Mouse (Mus musculus): ENCODE results near the gene Nlrp4e.
"Not testable (repeated sequence)": the region's sequence is repeated elsewhere in the genome, so short reads cannot be mapped to it uniquely, and the experiment has no call there.

The Nlrp4e gene

DNA sequence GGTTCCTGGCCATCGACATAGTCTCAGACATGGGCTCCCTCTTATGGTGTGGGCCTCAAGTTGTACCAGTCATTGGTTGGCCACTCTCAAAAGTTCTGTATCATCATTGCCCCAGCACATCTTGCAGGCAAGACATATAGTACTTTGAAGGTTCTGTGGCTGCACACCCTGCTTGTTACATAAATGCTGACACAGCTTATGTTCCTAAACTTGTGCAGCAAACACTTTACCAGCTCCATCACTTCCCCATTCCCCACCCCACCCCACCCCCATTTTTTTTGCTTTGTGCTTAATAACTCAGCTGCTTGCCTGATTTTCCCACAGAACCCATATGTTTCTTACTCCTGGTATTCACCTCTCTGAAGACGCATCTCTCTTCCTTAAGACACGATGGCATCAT, at the start of gene Nlrp4e:
TSS of gene Nlrp4e (plus strand) at position 301 of the 400 bp plus-strand sequence.
- not testable (repeated sequence) for DNase-seq (ENCODE audit: low spot score in 2 of 2)

DNA sequence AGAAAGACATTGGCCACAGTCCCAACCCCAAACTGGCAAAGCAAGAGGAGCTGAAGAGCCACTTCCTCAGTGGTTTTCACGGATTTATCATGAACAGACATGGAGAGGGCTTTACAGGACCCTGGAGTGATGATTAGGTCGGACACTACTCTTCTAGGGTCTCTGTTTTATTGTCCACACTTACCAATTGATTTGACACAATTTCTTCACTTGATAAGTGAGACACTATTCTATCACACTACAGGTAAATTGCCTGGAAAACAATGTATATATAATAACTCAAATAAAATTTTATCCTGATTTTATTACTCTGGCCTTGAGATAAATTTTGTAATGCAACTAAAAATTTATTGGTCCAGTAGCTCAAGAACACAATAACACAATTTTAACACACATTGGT, 49.4 kb upstream of the Nlrp4e start, which contains the start of gene Vmn1r166:
TSS of gene Vmn1r166 (minus strand) at position 101 of the 400 bp plus-strand sequence.
- DNase-seq (ENCODE audit: low spot score in 2 of 2): not testable (repeated sequence)

GRCm38 (mm10) chr7:23278800-23279199, 22.2 kb upstream of the Nlrp4e start, which contains the start of gene Gm6902:
Gene Gm6902, minus strand, starts transcription at chr7:23278900.
- DNase-seq (ENCODE audit: low spot score in 2 of 2): not testable (repeated sequence)

DNA sequence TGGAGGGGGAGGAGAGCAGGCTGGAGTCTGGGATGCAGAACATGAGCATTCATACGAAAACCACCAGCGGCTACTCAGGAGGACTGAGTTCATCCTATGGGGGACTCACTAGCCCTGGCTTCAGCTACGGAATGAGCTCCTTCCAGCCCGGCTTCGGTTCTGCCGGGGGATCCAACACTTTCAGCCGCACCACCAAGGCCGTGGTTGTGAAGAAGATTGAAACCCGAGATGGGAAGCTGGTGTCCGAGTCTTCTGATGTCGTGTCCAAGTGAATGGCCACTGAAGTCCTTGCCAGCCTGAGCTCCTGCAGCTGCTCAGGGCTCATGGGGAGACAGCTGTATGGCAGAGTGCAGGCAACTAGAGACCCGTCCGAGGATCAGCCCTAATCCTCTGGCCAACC, 57.3 kb downstream of the Nlrp4e start:
- not testable (repeated sequence) for DNase-seq (ENCODE audit: low spot score in 2 of 2)

GRCm38 (mm10) chr7:23385589-23385988, 84.6 kb downstream of the Nlrp4e start, which contains the start of gene Nlrp5:
Gene Nlrp5, plus strand, starts transcription at chr7:23385889.
- no peak for DNase-seq (ENCODE audit: low spot score in 2 of 2)
